Mouse (Mus musculus) bone marrow, adult 2 months (tissue): ENCODE data around the gene Plekha3. TPM values are rescaled to one million over a fixed set of nuclear protein-coding genes. Genes with fewer than 3 reads are reported as not detected.

ENCODE experiments used
- H3K27ac ChIP-seq: fragments of 200-500 bp; 2 replicates; pipeline ENCODE4 v1.5.1; 2012; ENCODE audit warnings: low read depth, mild to moderate bottlenecking, control low read depth, inconsistent platforms, low read length; ENCODE audit not compliant: control insufficient read depth, poor library complexity, insufficient read depth
- H3K4me1 ChIP-seq: fragments of 200-500 bp; 2 replicates; pipeline ENCODE4 v1.6.1; 2011; ENCODE audit warnings: low read length; ENCODE audit not compliant: control insufficient read depth, insufficient read depth
- H3K4me3 ChIP-seq: fragments of 200-500 bp; replicated peaks from 2 replicates; pipeline ENCODE3; 2011; ENCODE audit warnings: mild to moderate bottlenecking, low read depth, low read length, control low read depth; ENCODE audit not compliant: control insufficient read depth
- CTCF ChIP-seq: fragments of 200-500 bp; IDR thresholded peaks from 2 replicates; pipeline ENCODE4 v1.5.1; 2011; ENCODE audit warnings: low read length, control low read depth; ENCODE audit not compliant: control insufficient read depth, insufficient read depth
- POLR2A ChIP-seq: fragments of 200-500 bp; IDR thresholded peaks from 2 replicates; pipeline ENCODE4 v1.6.1; 2011; ENCODE audit warnings: low read depth, mild to moderate bottlenecking, control low read depth, low read length, borderline replicate concordance; ENCODE audit not compliant: control insufficient read depth
- whole genome bisulfite sequencing: fragments of 180-500 bp; shearing (Covaris S2); methylation state at CpG from one replicate; pipeline ENCODE4 v1.1.7; 2018; 5-methylcytosine and 5-hydroxymethylcytosine counted together
- polyA plus RNA-seq: library from polyadenylated mRNA; stranded (reverse); fragments of >200 nt; gene quantifications from 2 replicates; pipeline ENCODE4 v1.2.4, GENCODE M21; 2011; ENCODE audit warnings: low replicate concordance; ENCODE audit not compliant: missing spikeins, insufficient read depth, insufficient read length

Plekha3 gene
- polyA plus RNA-seq, 1 experiment = 8.5 TPM

DNA sequence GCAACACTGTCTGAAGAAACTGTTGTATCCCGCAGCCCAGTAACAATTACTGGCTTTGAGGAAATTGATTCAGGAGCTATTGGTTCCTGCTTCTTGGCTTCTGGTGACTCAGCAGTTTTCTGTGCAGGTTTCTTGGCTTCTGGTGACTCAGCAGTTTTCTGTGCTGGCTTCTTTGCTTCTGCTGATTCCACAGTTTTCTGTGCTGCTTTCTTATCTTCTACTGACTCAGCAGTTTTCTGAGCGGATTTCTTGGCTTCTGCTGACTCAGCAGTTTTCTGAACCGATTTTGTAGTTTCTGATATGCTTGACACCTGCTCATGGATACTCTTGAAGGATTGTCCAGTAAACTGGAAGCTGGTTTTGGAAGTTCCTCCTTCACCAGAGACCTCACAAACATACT, 33.4 kb downstream of the Plekha3 start:
- Histone ChIP-seq H3K4me1 (no peaks in the 10 kb centered on the region), H3K27ac (no peak overlapping the region), H3K4me3 (no peak overlapping the region)
- WGBS = 85% methylated on average over 3 of the region's 3 CpGs
- TF ChIP-seq POLR2A (no peak), CTCF (no peak)

DNA sequence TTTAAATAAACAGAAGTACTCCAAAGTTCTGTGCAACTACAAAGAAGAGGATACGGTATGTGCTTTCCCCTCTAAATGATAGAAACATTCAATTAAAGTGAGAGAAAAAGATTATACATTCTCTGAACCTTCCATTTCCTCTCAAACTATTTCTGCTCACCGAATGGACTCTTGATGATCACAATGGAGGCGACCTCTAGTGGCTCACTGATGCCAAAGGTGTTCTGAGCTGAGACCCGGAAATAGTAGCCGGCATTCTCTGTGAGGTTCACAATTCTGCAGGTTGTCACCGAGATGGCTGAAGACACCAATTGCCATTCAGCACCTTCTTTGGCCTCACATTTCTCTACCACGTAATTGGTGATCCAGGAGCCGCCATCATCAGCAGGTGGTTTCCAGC, 39.9 kb downstream of the Plekha3 start:
- H3K4me3 ChIP-seq = no peak overlapping the region
- WGBS = 81% methylated on average over 8 of the region's 8 CpGs
- no peak for TF ChIP-seq POLR2A
- no peak for TF ChIP-seq CTCF
- H3K4me1 ChIP-seq = no peaks in the 10 kb centered on the region
- no peak overlapping the region for H3K27ac ChIP-seq

DNA sequence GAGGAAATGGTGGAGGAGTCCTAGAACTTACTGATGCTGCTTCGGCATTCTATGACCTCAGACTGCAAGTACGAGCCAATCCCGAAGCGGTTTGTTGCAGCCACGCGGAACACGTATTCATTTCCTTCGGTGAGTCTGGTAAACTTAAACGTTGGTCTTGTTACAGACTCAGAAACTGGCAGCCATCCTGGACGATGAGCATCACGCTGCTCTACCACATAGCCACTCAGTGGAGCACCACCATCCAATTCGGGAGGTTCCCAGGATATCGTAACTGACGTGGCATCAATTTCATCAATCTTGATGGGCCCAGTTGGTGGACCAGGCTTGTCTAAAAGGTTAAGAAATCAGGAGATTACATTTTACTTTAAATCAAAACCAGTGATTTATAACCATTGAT, 44.6 kb downstream of the Plekha3 start:
- Histone ChIP-seq H3K4me3 (no peak overlapping the region), H3K4me1 (no peaks in the 10 kb centered on the region), H3K27ac (no peak overlapping the region)
- TF ChIP-seq CTCF = no peak
- WGBS = 93% methylated on average over 14 of the region's 14 CpGs

Other genes with a start within 250 kb of the Plekha3 start
- gene Prkra, start 27.3 kb upstream of the Plekha3 start, polyA plus RNA-seq = 8.1 and 11.5 TPM in 2 replicates
- gene Pjvk, start 26.8 kb upstream of the Plekha3 start, polyA plus RNA-seq = not detected in 2 replicates
- 3.0 and 17.8 TPM in 2 replicates for gene Fkbp7, start 2.2 kb upstream of the Plekha3 start, polyA plus RNA-seq